Comparison of ENCODE assay signal across 27 mouse cellular contexts in the genomic region with DNA sequence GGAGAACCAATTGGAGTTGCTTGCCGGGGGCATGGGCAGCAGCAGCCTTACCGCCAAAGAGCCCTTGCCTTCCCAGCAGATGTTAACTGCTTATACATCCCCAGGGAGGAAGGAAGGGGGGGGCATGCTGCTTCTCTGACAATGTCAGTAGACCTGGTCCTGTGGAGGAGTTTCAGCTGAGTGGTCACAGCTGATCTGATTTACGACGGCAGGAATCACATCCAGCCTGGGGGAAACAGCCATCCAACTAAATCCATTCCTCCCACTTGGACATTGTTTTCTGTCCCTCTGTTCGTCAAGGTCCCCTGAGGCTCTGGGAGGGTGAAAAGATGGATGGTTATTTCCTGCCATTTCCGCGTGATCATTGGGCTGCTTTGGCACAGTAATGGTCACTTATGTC. TPM values are rescaled to one million over a fixed set of nuclear protein-coding genes. Genes with fewer than 3 reads are reported as not detected.
DNase-seq lines count a peak whose midpoint lies in the region; ATAC-seq and TF ChIP-seq lines count a peak whose summit lies in the region.
"Had no signal": no experiment of that assay in that cellular context is flagged by ENCODE, and none has a peak within 500 bp of the region (broad histone marks: within the 10 kb centered on the region; RNA-seq: fewer than 3 reads in every experiment).

No protein-coding gene starts in this region.

- ATAC-seq in kidney, postnatal 0 days (replicated peaks; ENCODE audit: low FRiP score, low read depth) = no peak
- no peak for ATAC-seq in midbrain, postnatal 0 days (ENCODE audit: low FRiP score)
- ATAC-seq: forebrain, embryonic 14.5 days had no signal

- H3K9ac ChIP-seq in kidney, postnatal 0 days (ENCODE audit: low read depth, low read length) = no peak overlapping the region
- no peak overlapping the region for H3K9ac ChIP-seq in midbrain, postnatal 0 days (replicated peaks; ENCODE audit: low read length, poor library complexity, severe bottlenecking)
- H3K9ac ChIP-seq: embryonic facial prominence, embryonic 15.5 days; heart, embryonic 15.5 days had no signal

- H3K4me3 ChIP-seq in kidney, adult 2 months (ENCODE audit: insufficient read depth, low read depth, low read length) = no peak overlapping the region
- no peak overlapping the region for H3K4me3 ChIP-seq in kidney, postnatal 0 days (replicated peaks; ENCODE audit: low read depth, low read length)
- H3K4me3 ChIP-seq in midbrain, postnatal 0 days (ENCODE audit: low read depth, low read length) = no peak overlapping the region
- H3K4me3 ChIP-seq: embryonic facial prominence, embryonic 15.5 days; erythroblast, embryonic 14.5 days; forebrain, embryonic 10.5 days; heart, embryonic 15.5 days had no signal

- no peaks in the 10 kb centered on the region for H3K36me3 ChIP-seq in kidney, adult 2 months (ENCODE audit: control insufficient read depth, insufficient read depth, low read length)
- no peaks in the 10 kb centered on the region for H3K36me3 ChIP-seq in kidney, postnatal 0 days (ENCODE audit: insufficient read depth, low read length)
- H3K36me3 ChIP-seq in midbrain, postnatal 0 days (ENCODE audit: insufficient read depth, low read length) = no peaks in the 10 kb centered on the region
- H3K36me3 ChIP-seq: embryonic facial prominence, embryonic 15.5 days; forebrain, embryonic 10.5 days; heart, embryonic 15.5 days had no signal

- no peaks in the 10 kb centered on the region for H3K27me3 ChIP-seq in kidney, adult 2 months (replicated peaks; ENCODE audit: control insufficient read depth, insufficient read depth, low read length)
- no peaks in the 10 kb centered on the region for H3K27me3 ChIP-seq in kidney, postnatal 0 days (ENCODE audit: insufficient read depth, low read length)
- H3K27me3 ChIP-seq in midbrain, postnatal 0 days (ENCODE audit: insufficient read depth, low read length) = no peaks in the 10 kb centered on the region
- H3K27me3 ChIP-seq: embryonic facial prominence, embryonic 15.5 days; heart, embryonic 15.5 days had no signal

- no peak for TF ChIP-seq CTCF in kidney, adult 2 months (conservative IDR thresholded peaks at IDR 0.05; ENCODE audit: insufficient read depth, insufficient read length, low read depth, low read length)
- no peak for TF ChIP-seq CTCF in kidney, postnatal 0 days (IDR thresholded peaks at IDR 0.05; ENCODE audit: low read depth)
- TF ChIP-seq CTCF in midbrain, postnatal 0 days (IDR thresholded peaks at IDR 0.05) = no peak

- no peak overlapping the region for H3K4me2 ChIP-seq in kidney, postnatal 0 days (ENCODE audit: low read length)
- no peak overlapping the region for H3K4me2 ChIP-seq in midbrain, postnatal 0 days (ENCODE audit: low read depth, low read length, poor library complexity, severe bottlenecking)
- H3K4me2 ChIP-seq: embryonic facial prominence, embryonic 15.5 days; heart, embryonic 11.5 days; heart, embryonic 15.5 days had no signal

- no peak for TF ChIP-seq POLR2A in kidney, adult 2 months (IDR thresholded peaks at IDR 0.05; ENCODE audit: low read depth, low read length)

- H3K4me1 ChIP-seq in kidney, adult 2 months (ENCODE audit: control insufficient read depth, insufficient read depth, low read length) = no peaks in the 10 kb centered on the region
- no peaks in the 10 kb centered on the region for H3K4me1 ChIP-seq in kidney, postnatal 0 days (replicated peaks; ENCODE audit: insufficient read depth, low read length)
- 0 out of 2 replicates have a peak, but pooled peaks cover 3% of the 10 kb centered on the region for H3K4me1 ChIP-seq in midbrain, postnatal 0 days (ENCODE audit: insufficient read depth, low read length)
- H3K4me1 ChIP-seq: embryonic facial prominence, embryonic 15.5 days; heart, embryonic 15.5 days had no signal

- no peaks in the 10 kb centered on the region for H3K9me3 ChIP-seq in kidney, postnatal 0 days (replicated peaks; ENCODE audit: low read length)
- H3K9me3 ChIP-seq in midbrain, postnatal 0 days (ENCODE audit: low read length) = no peaks in the 10 kb centered on the region
- H3K9me3 ChIP-seq: embryonic facial prominence, embryonic 15.5 days; forebrain, embryonic 10.5 days; heart, embryonic 15.5 days had no signal

- no peak overlapping the region for H3K27ac ChIP-seq in kidney, adult 2 months (ENCODE audit: insufficient read depth, low read depth, low read length)
- no peak overlapping the region for H3K27ac ChIP-seq in kidney, postnatal 0 days
- H3K27ac ChIP-seq in midbrain, postnatal 0 days (ENCODE audit: low read depth, low read length) = no peak overlapping the region
- H3K27ac ChIP-seq: embryonic facial prominence, embryonic 15.5 days; forebrain, embryonic 10.5 days; heart, embryonic 15.5 days had no signal

- WGBS in kidney, adult 2 months = 31% methylated on average over 7 of the region's 7 CpGs
- WGBS in kidney, postnatal 0 days = 23% methylated on average over 7 of the region's 7 CpGs
- WGBS in midbrain, postnatal 0 days = 72% methylated on average over 7 of the region's 7 CpGs

- peak; percentile 13 for DNase-seq in kidney, adult 2 months
- DNase-seq in kidney, adult 11 months = no peak
- peak; percentile 67 for DNase-seq in kidney, postnatal 0 days (ENCODE audit: low spot score)
- no peak for DNase-seq in kidney, adult 18-20 months
- peak; percentile 49 for DNase-seq in kidney, postnatal 14 days
- DNase-seq in retina, embryonic 14.5 days (ENCODE audit: low spot score) = peak; percentile 41
- no peak for DNase-seq in midbrain, postnatal 0 days (ENCODE audit: low spot score)
- DNase-seq: adrenal gland, postnatal 10 days; cerebellum, adult 11 months; cerebellum, adult 8-10 months; cerebellum, postnatal 14 days; embryo, embryonic 11 days; gastrocnemius, postnatal 36 days; heart, adult 18-20 months; heart, postnatal 14 days had no signal

RNA-seq across cellular contexts. Expression of a gene that starts 7.8 kb away (rescaled TPM):
- 0.59 and 0.62 TPM in 2 replicates for polyA plus RNA-seq in kidney, adult 2 months (2012; rRNA removed)
- polyA plus RNA-seq in kidney, postnatal 0 days (2015; fragmentation: Nextera tagmentation; extraction: Ambion mirVana) = 0.86 and 1.5 TPM in 2 replicates
- total RNA-seq in midbrain, postnatal 0 days (2014; rRNA removed) = 1.3 and 2.6 TPM in 2 replicates
- 1.3 and 1.7 TPM in 2 replicates for polyA plus RNA-seq in midbrain, postnatal 0 days (2015; fragmentation: Nextera tagmentation; extraction: Ambion mirVana)
- total RNA-seq: common myeloid progenitor, adult 5-6 weeks; gastrocnemius, adult 8-10 months; gastrocnemius, postnatal 36 days; hematopoietic stem cell, adult 5-6 weeks; MEL had no signal
- polyA plus RNA-seq: C2C12; embryonic facial prominence, embryonic 11.5 days; erythroblast, embryonic 14.5 days had no signal

RNA-seq across cellular contexts. Expression of a gene that starts 53.5 kb away (rescaled TPM):
- polyA plus RNA-seq in kidney, adult 2 months (2012; rRNA removed) = 168 and 212 TPM in 2 replicates
- polyA plus RNA-seq in kidney, postnatal 0 days (2015; fragmentation: Nextera tagmentation; extraction: Ambion mirVana) = 11.5 and 14.4 TPM in 2 replicates
- 0.66 and 0.94 TPM in 2 replicates for total RNA-seq in midbrain, postnatal 0 days (2014; rRNA removed)
- 0.75 and 0.90 TPM in 2 replicates for polyA plus RNA-seq in midbrain, postnatal 0 days (2015; fragmentation: Nextera tagmentation; extraction: Ambion mirVana)

Comparison
In these comparisons a context has a peak if more than half of its experiments do, and no peak if none do; other contexts are left out.
1. DNase-seq: peak in kidney, adult 2 months (single experiment), kidney, postnatal 0 days (single experiment), kidney, postnatal 14 days (single experiment) and retina, embryonic 14.5 days (single experiment); none in kidney, adult 11 months (single experiment), kidney, adult 18-20 months (single experiment) and midbrain, postnatal 0 days (single experiment).
2. RNA of a gene that starts 53.5 kb away (polyA plus RNA-seq): 168 to 212 TPM in kidney, adult 2 months; 11.5 to 14.4 TPM in kidney, postnatal 0 days and 0.75 to 0.90 TPM in midbrain, postnatal 0 days; every median in the first group is over 10 times any median in the second.